Mouse (Mus musculus): Measurements from ENCODE around the gene Bin2.

Bin2 gene

GRCm38 (mm10) chr15:100686989-100687388 lies 17.6 kb upstream of the Bin2 start:
- Histone ChIP-seq H3K9me3 (ENCODE audit: low read length) (peaks cover 4% of the 10 kb centered on the region; the same call in 1 of the 2 replicates), H3K27me3 (ENCODE audit: insufficient read depth, low read length) (peaks cover 38% of the 10 kb centered on the region), H3K4me3 (replicated peaks; ENCODE audit: low read length) (no peak overlapping the region), H3K4me1 (replicated peaks; ENCODE audit: low read depth, low read length) (peaks cover 30% of the 10 kb centered on the region), H3K36me3 (ENCODE audit: insufficient read depth, low read length) (no peaks in the 10 kb centered on the region)
- TF ChIP-seq CTCF (conservative IDR thresholded peaks at IDR 0.05; ENCODE audit: low read length), result no peak
- TF ChIP-seq POU5F1 (IDR thresholded peaks at IDR 0.05; ENCODE audit: borderline replicate concordance, low read length), result no peak
- TF ChIP-seq NANOG (IDR thresholded peaks at IDR 0.05; ENCODE audit: borderline replicate concordance, low read length), result no peak

GRCm38 (mm10) chr15:100686434-100686833 lies 17.1 kb upstream of the Bin2 start:
- TF ChIP-seq CTCF (conservative IDR thresholded peaks at IDR 0.05; ENCODE audit: low read length) (no peak), NANOG (IDR thresholded peaks at IDR 0.05; ENCODE audit: borderline replicate concordance, low read length) (no peak), POU5F1 (IDR thresholded peaks at IDR 0.05; ENCODE audit: borderline replicate concordance, low read length) (no peak)
- Histone ChIP-seq H3K9me3 (ENCODE audit: low read length) (peaks cover 4% of the 10 kb centered on the region; the same call in 1 of the 2 replicates), H3K4me3 (replicated peaks; ENCODE audit: low read length) (no peak overlapping the region), H3K27me3 (ENCODE audit: insufficient read depth, low read length) (peaks cover 38% of the 10 kb centered on the region), H3K36me3 (ENCODE audit: insufficient read depth, low read length) (no peaks in the 10 kb centered on the region), H3K4me1 (replicated peaks; ENCODE audit: low read depth, low read length) (peaks cover 30% of the 10 kb centered on the region)

- H3K36me3 ChIP-seq (ENCODE audit: insufficient read depth, low read length), result no peaks in the 10 kb centered on the region
- no peak overlapping the region for H3K4me3 ChIP-seq (replicated peaks; ENCODE audit: low read length)
- H3K27me3 ChIP-seq (ENCODE audit: insufficient read depth, low read length), result peaks cover 38% of the 10 kb centered on the region
- H3K4me1 ChIP-seq (replicated peaks; ENCODE audit: low read depth, low read length), result peaks cover 35% of the 10 kb centered on the region
- no peak for TF ChIP-seq POU5F1 (IDR thresholded peaks at IDR 0.05; ENCODE audit: borderline replicate concordance, low read length)
- no peak for TF ChIP-seq CTCF (conservative IDR thresholded peaks at IDR 0.05; ENCODE audit: low read length)
- TF ChIP-seq NANOG (IDR thresholded peaks at IDR 0.05; ENCODE audit: borderline replicate concordance, low read length), result no peak
- peaks cover 4% of the 10 kb centered on the region; the same call in 1 of the 2 replicates for H3K9me3 ChIP-seq (ENCODE audit: low read length)
Observed at GRCm38 (mm10) chr15:100685849-100686248, 16.5 kb upstream of the Bin2 start.

- H3K4me3 ChIP-seq (replicated peaks; ENCODE audit: low read length), result peak overlapping the region; percentile 65
- peaks cover 38% of the 10 kb centered on the region for H3K27me3 ChIP-seq (ENCODE audit: insufficient read depth, low read length)
- TF ChIP-seq NANOG (IDR thresholded peaks at IDR 0.05; ENCODE audit: borderline replicate concordance, low read length) (no peak), CTCF (conservative IDR thresholded peaks at IDR 0.05; ENCODE audit: low read length) (no peak), POU5F1 (IDR thresholded peaks at IDR 0.05; ENCODE audit: borderline replicate concordance, low read length) (no peak)
- H3K36me3 ChIP-seq (ENCODE audit: insufficient read depth, low read length), result no peaks in the 10 kb centered on the region
- peaks cover 2% of the 10 kb centered on the region; the same call in 1 of the 2 replicates for H3K9me3 ChIP-seq (ENCODE audit: low read length)
- peaks cover 41% of the 10 kb centered on the region for H3K4me1 ChIP-seq (replicated peaks; ENCODE audit: low read depth, low read length)
Observed at GRCm38 (mm10) chr15:100685255-100685654, 15.9 kb upstream of the Bin2 start.

GRCm38 (mm10) chr15:100684450-100684849 lies 15.1 kb upstream of the Bin2 start:
- TF ChIP-seq CTCF (conservative IDR thresholded peaks at IDR 0.05; ENCODE audit: low read length), result no peak
- no peak for TF ChIP-seq POU5F1 (IDR thresholded peaks at IDR 0.05; ENCODE audit: borderline replicate concordance, low read length)
- TF ChIP-seq NANOG (IDR thresholded peaks at IDR 0.05; ENCODE audit: borderline replicate concordance, low read length), result no peak
- H3K4me1 ChIP-seq (replicated peaks; ENCODE audit: low read depth, low read length), result peaks cover 47% of the 10 kb centered on the region
- no peaks in the 10 kb centered on the region for H3K9me3 ChIP-seq (ENCODE audit: low read length)
- H3K4me3 ChIP-seq (replicated peaks; ENCODE audit: low read length), result peak overlapping the region; percentile 65
- H3K27me3 ChIP-seq (ENCODE audit: insufficient read depth, low read length), result peaks cover 36% of the 10 kb centered on the region
- H3K36me3 ChIP-seq (ENCODE audit: insufficient read depth, low read length), result no peaks in the 10 kb centered on the region

GRCm38 (mm10) chr15:100683041-100683440 lies 13.7 kb upstream of the Bin2 start:
- Histone ChIP-seq H3K36me3 (ENCODE audit: insufficient read depth, low read length) (no peaks in the 10 kb centered on the region), H3K4me3 (replicated peaks; ENCODE audit: low read length) (no peak overlapping the region), H3K27me3 (ENCODE audit: insufficient read depth, low read length) (peaks cover 31% of the 10 kb centered on the region), H3K4me1 (replicated peaks; ENCODE audit: low read depth, low read length) (peaks cover 59% of the 10 kb centered on the region), H3K9me3 (ENCODE audit: low read length) (no peaks in the 10 kb centered on the region)
- TF ChIP-seq CTCF (conservative IDR thresholded peaks at IDR 0.05; ENCODE audit: low read length) (peak; percentile 99), NANOG (IDR thresholded peaks at IDR 0.05; ENCODE audit: borderline replicate concordance, low read length) (no peak), POU5F1 (IDR thresholded peaks at IDR 0.05; ENCODE audit: borderline replicate concordance, low read length) (no peak)

- H3K4me1 ChIP-seq (replicated peaks; ENCODE audit: low read depth, low read length), result peaks cover 49% of the 10 kb centered on the region
- no peaks in the 10 kb centered on the region for H3K9me3 ChIP-seq (ENCODE audit: low read length)
- TF ChIP-seq CTCF (conservative IDR thresholded peaks at IDR 0.05; ENCODE audit: low read length) (no peak), POU5F1 (IDR thresholded peaks at IDR 0.05; ENCODE audit: borderline replicate concordance, low read length) (no peak), NANOG (IDR thresholded peaks at IDR 0.05; ENCODE audit: borderline replicate concordance, low read length) (no peak)
- H3K4me3 ChIP-seq (replicated peaks; ENCODE audit: low read length), result no peak overlapping the region
- H3K27me3 ChIP-seq (ENCODE audit: insufficient read depth, low read length), result peaks cover 26% of the 10 kb centered on the region
- no peaks in the 10 kb centered on the region for H3K36me3 ChIP-seq (ENCODE audit: insufficient read depth, low read length)
Observed at GRCm38 (mm10) chr15:100681770-100682169, 12.4 kb upstream of the Bin2 start.

- H3K4me3 ChIP-seq (replicated peaks; ENCODE audit: low read length), result no peak overlapping the region
- TF ChIP-seq NANOG (IDR thresholded peaks at IDR 0.05; ENCODE audit: borderline replicate concordance, low read length) (no peak), CTCF (conservative IDR thresholded peaks at IDR 0.05; ENCODE audit: low read length) (no peak), POU5F1 (IDR thresholded peaks at IDR 0.05; ENCODE audit: borderline replicate concordance, low read length) (no peak)
- no peaks in the 10 kb centered on the region for H3K9me3 ChIP-seq (ENCODE audit: low read length)
- peaks cover 17% of the 10 kb centered on the region for H3K27me3 ChIP-seq (ENCODE audit: insufficient read depth, low read length)
- H3K4me1 ChIP-seq (replicated peaks; ENCODE audit: low read depth, low read length), result peaks cover 52% of the 10 kb centered on the region
- H3K36me3 ChIP-seq (ENCODE audit: insufficient read depth, low read length), result no peaks in the 10 kb centered on the region
Observed at GRCm38 (mm10) chr15:100680381-100680780, 11.0 kb upstream of the Bin2 start.

- H3K27me3 ChIP-seq (ENCODE audit: insufficient read depth, low read length), result peaks cover 5% of the 10 kb centered on the region
- H3K36me3 ChIP-seq (ENCODE audit: insufficient read depth, low read length), result no peaks in the 10 kb centered on the region
- H3K4me3 ChIP-seq (replicated peaks; ENCODE audit: low read length), result no peak overlapping the region
- TF ChIP-seq CTCF (conservative IDR thresholded peaks at IDR 0.05; ENCODE audit: low read length), result no peak
- TF ChIP-seq POU5F1 (IDR thresholded peaks at IDR 0.05; ENCODE audit: borderline replicate concordance, low read length), result no peak
- no peak for TF ChIP-seq NANOG (IDR thresholded peaks at IDR 0.05; ENCODE audit: borderline replicate concordance, low read length)
- H3K9me3 ChIP-seq (ENCODE audit: low read length), result no peaks in the 10 kb centered on the region
- H3K4me1 ChIP-seq (replicated peaks; ENCODE audit: low read depth, low read length), result peaks cover 52% of the 10 kb centered on the region
Observed at GRCm38 (mm10) chr15:100679005-100679404, 9.7 kb upstream of the Bin2 start.

All from E14TG2a.4 (cell line).